Mouse (Mus musculus) cerebellum, adult 2 months (tissue): ENCODE results near the gene Rab3b.

Source experiments
- CTCF ChIP-seq: fragments of 200-500 bp; IDR thresholded peaks from 2 replicates; pipeline ENCODE4 v1.5.1; 2011; ENCODE audit warnings: low read depth, mild to moderate bottlenecking, control low read depth, low read length, moderate library complexity, borderline replicate concordance; ENCODE audit not compliant: insufficient read depth
- POLR2A ChIP-seq: fragments of 200-500 bp; IDR thresholded peaks from 2 replicates; pipeline ENCODE4 v1.6.1; 2011; ENCODE audit warnings: low read length, control low read depth, borderline replicate concordance; ENCODE audit not compliant: insufficient read depth

- TF ChIP-seq CTCF (no peak), POLR2A (no peak)
Observed at GRCm38 (mm10) chr4:108917654-108918053, 38.8 kb downstream of the Rab3b start.
